Mouse (Mus musculus) megakaryocyte progenitor cell, adult 5-6 weeks (primary cell): ENCODE measurements around the gene Mut. TPM values are rescaled to one million over a fixed set of nuclear protein-coding genes. Genes with fewer than 3 reads are reported as not detected.
A peak's percentile ranks its signal among the peaks of the same experiment; 100 is the strongest.

Experiments
- ATAC-seq: replicated peaks from 2 replicates; pipeline ENCODE4 v1.8.0; 2016; ENCODE audit warnings: mild to moderate bottlenecking, moderate TSS enrichment, inconsistent platforms; ENCODE audit not compliant: poor library complexity
- total RNA-seq, 2 experiments: library from RNA; stranded (forward) in 1 of 2; stranded (reverse) in 1 of 2; fragments of 157-497, 149-512 nt in 1 of 2; fragments of 200-1000 nt in 1 of 2; gene quantifications; 2 replicates each; pipeline versions ENCODE4 v1.2.3 to v1.2.4; 2015 to 2017

Gene Mut
- total RNA-seq (2015), result 20.8 and 22.2 TPM in 2 replicates
- total RNA-seq (2017), result 26.7 and 33.2 TPM in 2 replicates

DNA sequence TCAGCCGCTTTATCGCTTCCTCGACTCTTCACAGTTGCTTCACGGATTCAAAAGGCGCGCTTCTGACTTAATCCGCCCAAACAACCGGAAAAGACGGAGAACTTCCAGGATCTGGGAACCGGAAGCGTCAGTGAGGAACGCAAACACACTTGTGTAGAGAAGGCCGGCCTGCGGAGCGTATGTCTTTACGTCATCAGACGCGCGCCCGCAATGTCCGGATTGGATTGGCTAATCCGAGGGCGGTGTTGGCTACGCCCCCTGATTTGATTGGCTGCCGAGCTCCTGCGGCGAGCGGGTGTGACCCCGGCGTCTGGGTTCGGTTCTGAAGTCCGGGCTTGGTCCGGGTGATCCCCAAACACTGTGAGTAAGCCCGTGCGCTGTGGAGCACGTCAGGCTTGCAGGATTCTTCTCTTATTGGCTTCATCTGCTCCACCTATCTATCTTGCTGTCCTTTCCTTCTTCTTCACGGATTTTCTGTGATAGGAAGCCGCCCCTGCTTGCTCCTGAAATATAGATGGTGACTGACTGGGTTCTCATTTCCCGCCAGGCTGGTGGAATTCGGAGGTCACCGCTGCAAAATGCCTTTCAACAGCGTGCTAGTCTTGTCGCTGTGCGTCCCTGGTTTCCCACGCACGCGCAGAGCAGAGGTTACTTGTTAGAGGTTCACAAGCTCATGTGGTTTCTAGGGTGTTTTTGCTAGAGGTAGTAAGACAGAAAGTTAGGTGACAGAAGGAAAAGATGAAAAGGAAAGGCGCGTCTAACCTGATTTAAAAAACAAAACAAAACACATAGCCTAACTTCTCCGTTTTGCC is at the start of gene Mut, which contains the start of gene Cenpq:
Gene Mut, plus strand, starts transcription at position 266 of the 812 bp plus-strand sequence.
Gene Cenpq, minus strand, starts transcription at position 628 of the 812 bp plus-strand sequence.
- ATAC-seq, result peak; percentile 95

DNA sequence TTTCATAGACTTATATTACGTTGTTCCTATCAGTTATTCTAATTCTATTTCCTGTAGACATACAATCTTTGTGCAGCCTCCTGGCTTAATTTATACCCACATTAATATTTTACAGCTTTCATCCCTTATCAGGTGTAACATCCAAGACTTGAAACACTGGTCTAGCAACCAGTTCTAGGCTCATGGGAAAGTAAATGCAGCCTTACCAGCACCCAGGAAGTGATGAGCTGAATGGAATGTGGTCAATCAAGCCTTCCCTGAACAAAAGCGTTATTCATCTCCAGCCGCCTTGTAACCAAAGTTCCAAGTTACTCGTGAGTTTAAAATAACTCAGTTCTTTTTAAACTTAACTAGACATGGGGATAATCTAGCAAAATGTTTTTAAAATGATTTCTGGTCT is 49.3 kb upstream of the Mut start:
- no peak for ATAC-seq

DNA sequence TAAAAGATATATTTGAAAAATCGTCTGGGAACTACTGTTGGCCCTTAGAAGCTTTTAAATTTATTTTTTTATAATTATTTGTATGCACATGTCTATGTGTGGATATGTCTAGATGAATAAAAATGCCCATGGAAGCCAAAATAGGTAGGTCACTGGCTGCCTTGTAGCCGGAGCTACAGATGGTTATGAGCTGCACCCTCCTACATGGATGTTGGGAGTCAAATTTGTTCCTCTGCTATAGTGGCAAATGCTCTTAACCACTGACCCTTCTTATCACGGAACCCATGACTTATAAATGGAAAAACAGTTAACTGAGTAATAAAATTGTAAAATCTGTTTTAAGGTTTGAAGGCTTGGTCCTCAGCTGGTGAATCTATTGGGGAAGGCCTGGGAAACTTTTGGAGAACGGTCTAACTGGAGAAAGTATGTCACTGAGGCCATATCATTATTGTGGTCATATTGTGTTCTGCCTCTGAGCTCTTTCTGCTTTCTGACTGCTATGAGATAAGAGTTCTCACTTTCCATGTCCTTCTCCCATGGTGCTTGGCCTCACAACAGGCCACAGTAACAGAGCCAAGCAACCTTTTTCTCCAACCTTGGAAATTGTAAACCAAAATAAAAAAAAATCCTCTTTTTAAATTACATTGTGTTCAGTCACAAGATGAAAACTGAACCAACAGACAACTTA is 46.5 kb upstream of the Mut start:
- peak; percentile 83 for ATAC-seq

DNA sequence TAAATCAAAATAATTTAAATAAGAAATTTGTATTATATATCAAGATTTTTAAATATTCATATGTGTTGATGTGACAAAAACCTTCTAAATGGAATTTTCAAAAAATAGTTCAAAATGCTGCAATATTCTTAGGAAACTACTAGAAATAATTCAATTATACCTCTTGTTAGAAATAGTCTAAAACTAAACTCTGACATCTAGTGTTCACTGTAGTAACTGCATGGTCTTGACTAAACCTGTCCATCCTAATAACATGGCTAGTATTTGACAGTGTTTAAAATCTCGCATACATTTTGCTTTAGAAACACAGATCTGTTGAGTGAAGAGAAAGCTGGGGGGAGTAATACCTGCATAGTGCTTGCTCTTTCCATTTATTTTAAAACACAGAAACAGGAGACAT is 37.6 kb upstream of the Mut start:
- peak; percentile 90 for ATAC-seq

- ATAC-seq, result 0 out of 2 replicates have a peak, but pooled peaks have one; percentile 47
These were observed 34.6 kb upstream of the Mut start for GRCm38 (mm10) chr17:40899783-40900363.

DNA sequence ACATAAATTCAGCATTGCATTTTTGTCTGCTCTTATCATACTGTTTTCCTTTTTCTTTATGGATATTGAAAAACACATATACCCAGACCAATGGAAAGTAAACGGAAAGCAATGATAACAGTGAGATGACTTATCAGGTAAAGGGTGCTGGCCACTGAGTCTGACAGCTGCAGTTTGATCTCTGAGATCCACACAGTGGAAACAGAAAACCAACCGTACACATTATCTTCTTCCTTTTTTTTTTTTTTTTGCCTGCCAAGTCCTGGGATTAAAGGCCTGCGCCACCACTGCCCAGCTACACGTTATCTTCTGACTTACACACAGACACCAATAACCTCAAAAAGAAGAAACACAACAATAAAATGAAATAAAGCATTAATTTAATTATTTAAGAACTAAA is 31.1 kb upstream of the Mut start:
- peak; percentile 70 for ATAC-seq

DNA sequence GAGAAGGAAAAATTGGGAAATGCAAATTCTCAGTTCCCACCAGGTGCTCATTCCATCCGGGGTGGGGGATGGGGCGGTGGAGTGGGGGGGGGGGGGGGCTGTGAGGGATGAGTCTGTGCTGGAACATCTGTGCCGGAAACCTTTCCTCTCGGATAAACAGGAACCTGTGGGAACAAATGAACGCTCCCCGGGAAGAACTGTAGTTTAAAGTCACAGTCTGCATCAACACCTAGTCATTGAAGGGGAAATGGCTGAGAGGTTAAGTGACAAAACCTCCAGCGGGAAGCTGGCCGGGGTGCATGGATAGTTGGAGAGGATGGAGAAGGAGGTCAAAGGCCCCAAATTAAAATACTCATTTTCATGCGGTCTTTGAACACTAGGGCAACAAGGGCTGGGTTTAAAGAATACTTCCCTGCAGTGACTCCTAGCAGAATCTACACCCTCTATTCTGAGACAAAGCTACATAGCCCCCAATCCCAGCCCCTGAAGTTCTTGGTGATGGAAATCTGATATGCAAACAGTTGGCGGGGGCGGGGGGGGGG is 30.4 kb upstream of the Mut start:
- no peak for ATAC-seq

DNA sequence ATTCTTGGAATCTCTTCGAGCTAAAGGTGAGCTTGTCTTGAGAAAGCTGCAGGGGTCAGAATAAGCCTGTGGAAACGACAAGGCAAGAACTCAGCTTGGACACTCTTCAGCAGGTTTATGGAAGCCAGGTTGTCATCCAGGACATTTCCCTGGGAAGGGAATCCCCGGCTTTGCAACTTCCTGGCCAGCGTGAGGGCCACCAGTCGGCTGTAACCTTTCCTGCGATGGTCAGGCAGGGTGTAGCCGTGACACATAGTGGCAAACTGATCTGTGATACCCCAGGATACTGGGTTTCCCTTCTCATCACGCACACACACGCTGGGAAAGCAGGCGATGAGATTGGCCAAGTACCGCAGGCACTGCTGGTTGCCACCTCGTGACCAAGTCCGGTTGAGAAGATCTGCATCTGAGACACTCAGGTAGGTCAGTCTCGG is 29.7 kb upstream of the Mut start:
- ATAC-seq, result peak; percentile 35

DNA sequence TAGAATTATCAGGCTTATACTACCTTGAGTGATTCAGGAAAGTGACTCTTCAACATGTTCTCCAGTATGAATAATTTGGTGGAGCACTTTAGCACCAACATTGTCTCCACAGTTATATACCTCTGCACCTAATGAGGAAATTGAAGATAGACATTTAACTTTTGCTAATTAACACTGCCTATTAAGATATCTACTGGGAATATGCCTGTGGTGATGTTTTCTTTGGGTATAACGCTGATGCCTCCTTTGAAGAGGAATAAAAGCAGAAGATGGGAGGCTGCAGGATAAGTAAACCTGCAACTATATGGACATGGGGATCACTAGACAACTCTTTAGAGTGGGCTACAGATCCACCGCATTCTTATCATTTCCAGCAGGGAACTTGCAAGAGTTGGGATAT is 20.2 kb upstream of the Mut start, which contains the start of gene Glyatl3:
Gene Glyatl3, minus strand, starts transcription at position 101 of the 400 bp plus-strand sequence.
- no peak for ATAC-seq

DNA sequence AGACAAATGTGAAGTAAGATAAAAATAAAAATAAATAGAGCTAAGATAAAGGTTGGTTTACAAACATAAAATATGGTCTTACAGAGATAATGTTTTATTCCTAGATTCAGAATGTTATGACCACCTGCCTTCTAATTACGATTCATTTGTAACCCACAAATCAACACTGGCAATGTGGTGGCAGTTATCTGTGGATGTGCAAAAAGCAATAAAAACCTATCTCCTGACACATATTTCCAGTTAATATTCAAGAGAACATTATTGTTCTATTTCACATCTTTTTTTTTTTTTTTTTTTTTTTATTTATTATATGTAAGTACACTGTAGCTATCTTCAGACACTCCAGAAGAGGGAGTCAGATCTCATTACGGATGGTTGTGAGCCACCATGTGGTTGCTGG is 19.0 kb upstream of the Mut start:
- no peak for ATAC-seq

- peak; percentile 42 for ATAC-seq
These were observed 500 bp upstream of the Mut start for GRCm38 (mm10) chr17:40933985-40934384.

- ATAC-seq, result no peak
These were observed 14.0 kb downstream of the Mut start for GRCm38 (mm10) chr17:40948518-40948917.

DNA sequence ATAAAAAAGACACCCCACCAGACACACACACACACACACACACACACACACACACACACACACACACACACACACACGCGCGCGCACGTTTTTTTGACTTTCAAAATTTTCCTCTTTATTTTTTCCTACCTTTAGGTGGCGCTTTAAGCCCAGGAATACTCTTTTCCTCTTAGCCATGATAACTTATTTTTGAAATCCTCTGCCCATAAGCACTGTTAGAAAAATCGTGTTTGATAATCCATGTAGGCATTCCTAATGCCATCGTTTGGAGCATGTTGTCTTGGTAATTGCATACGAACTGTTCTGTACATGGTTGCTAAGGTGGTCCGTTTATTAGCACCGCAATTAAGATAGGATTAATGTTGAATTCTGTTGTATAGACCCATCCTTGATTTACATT is 43.4 kb downstream of the Mut start:
- no peak for ATAC-seq

DNA sequence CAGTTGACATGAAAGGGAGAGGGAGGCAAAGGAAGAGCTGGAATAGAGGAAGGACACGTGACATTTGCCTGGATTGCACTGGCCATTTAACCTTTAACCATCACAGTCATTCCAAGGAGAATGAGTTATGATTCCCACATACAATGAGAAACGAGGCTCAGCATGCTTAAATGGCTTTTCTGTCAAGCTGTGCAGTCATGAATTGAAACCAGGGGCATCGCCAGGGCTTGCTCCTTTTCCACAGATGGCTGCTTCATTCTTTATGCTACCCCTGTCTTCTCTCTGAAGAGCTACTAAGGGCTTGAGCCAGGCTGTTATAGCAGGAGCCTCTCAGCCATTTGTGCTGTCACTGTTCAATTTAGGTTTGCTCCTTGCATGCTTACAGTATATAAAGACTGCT is 57.6 kb downstream of the Mut start:
- no peak for ATAC-seq

Other genes starting within 250 kb of the Mut start
- not detected in 2 replicates for gene Esp1, start 207.6 kb upstream of the Mut start, total RNA-seq (2015)
- not detected in 2 replicates for gene Esp1, start 207.6 kb upstream of the Mut start, total RNA-seq (2017)
- gene Crisp2, start 127.7 kb upstream of the Mut start, total RNA-seq (2015), result 0.54 TPM in 1 of 2 replicates, not detected in the other
- 0.29 and 0.78 TPM in 2 replicates for gene Crisp2, start 127.7 kb upstream of the Mut start, total RNA-seq (2017)
- 16.4 and 24.2 TPM in 2 replicates for gene Rhag, start 123.6 kb upstream of the Mut start, total RNA-seq (2015)
- gene Rhag, start 123.6 kb upstream of the Mut start, total RNA-seq (2017), result 5.7 and 7.8 TPM in 2 replicates
- gene 9130008F23Rik, start 54.1 kb upstream of the Mut start, total RNA-seq (2015), result 0.94 and 1.2 TPM in 2 replicates
- gene 9130008F23Rik, start 54.1 kb upstream of the Mut start, total RNA-seq (2017), result 3.2 and 6.0 TPM in 2 replicates
- gene Glyatl3, start 20.3 kb upstream of the Mut start, total RNA-seq (2015), result not detected in 2 replicates
- gene Glyatl3, start 20.3 kb upstream of the Mut start, total RNA-seq (2017), result not detected in 2 replicates
- 49.8 and 51.9 TPM in 2 replicates for gene Cenpq, start 362 bp downstream of the Mut start, total RNA-seq (2015)
- 53.6 and 56.3 TPM in 2 replicates for gene Cenpq, start 362 bp downstream of the Mut start, total RNA-seq (2017)